Mouse (Mus musculus) limb, embryonic 15.5 days (tissue): ENCODE measurements around the gene Rabgef1. TPM values are rescaled to one million over a fixed set of nuclear protein-coding genes. Genes with fewer than 3 reads are reported as not detected.
A peak's percentile ranks its signal among the peaks of the same experiment; 100 is the strongest.

Experiments
- ATAC-seq: fragments of 200-750 bp; cut with Nextera tagmentation; 2 replicates; pipeline ENCODE4 v1.8.0; 2017; ENCODE audit warnings: low read depth, moderate TSS enrichment; ENCODE audit not compliant: insufficient number of reproducible peaks, low FRiP score, low TSS enrichment
- H3K27ac ChIP-seq: fragments of 300-500 bp; sonication (generic); 2 replicates; pipeline ENCODE4 v1.5.1; 2015; ENCODE audit warnings: moderate library complexity, mild to moderate bottlenecking, inconsistent platforms
- H3K27me3 ChIP-seq: fragments of 300-500 bp; sonication (generic); 2 replicates; pipeline ENCODE4 v1.6.1; 2015; ENCODE audit warnings: inconsistent platforms
- H3K36me3 ChIP-seq: fragments of 300-500 bp; sonication (generic); 2 replicates; pipeline ENCODE4 v1.6.1; 2015; ENCODE audit warnings: inconsistent platforms
- H3K4me1 ChIP-seq: fragments of 300-500 bp; sonication (generic); 2 replicates; pipeline ENCODE4 v1.6.1; 2015; ENCODE audit warnings: inconsistent platforms
- H3K4me2 ChIP-seq: fragments of 300-500 bp; sonication (generic); 2 replicates; pipeline ENCODE4 v1.6.1; 2015; ENCODE audit warnings: mild to moderate bottlenecking, inconsistent platforms
- H3K4me3 ChIP-seq: fragments of 300-500 bp; sonication (generic); 2 replicates; pipeline ENCODE4 v1.5.1; 2015; ENCODE audit warnings: mild to moderate bottlenecking, inconsistent platforms
- H3K9ac ChIP-seq: fragments of 300-500 bp; sonication (generic); 2 replicates; pipeline ENCODE4 v1.6.1; 2015; ENCODE audit warnings: inconsistent platforms
- H3K9me3 ChIP-seq: fragments of 300-500 bp; sonication (generic); 2 replicates; pipeline ENCODE4 v1.6.1; 2016; ENCODE audit warnings: inconsistent platforms
- WGBS: fragments of 180-500 bp; shearing (Covaris S2); methylation state at CpG from one replicate; pipeline ENCODE4 v1.1.7; 2015; 5-methylcytosine and 5-hydroxymethylcytosine counted together
- polyA plus RNA-seq: library from polyadenylated mRNA; unstranded; fragments of >200 nt; fragmentation: Nextera tagmentation; extraction: Ambion mirVana; gene quantifications from 2 replicates; pipeline ENCODE4 v1.2.1, GENCODE M21; 2015

Gene Rabgef1
- polyA plus RNA-seq, 1 experiment from 2014 or later = 31.8 TPM

GRCm38 (mm10) chr5:130196307-130196706, 24.7 kb downstream of the Rabgef1 start:
- Histone ChIP-seq H3K4me3 (no peak overlapping the region), H3K4me2 (no peak overlapping the region), H3K4me1 (no peaks in the 10 kb centered on the region), H3K36me3 (peaks cover 75% of the 10 kb centered on the region), H3K9me3 (no peaks in the 10 kb centered on the region), H3K27ac (no peak overlapping the region), H3K9ac (no peak overlapping the region), H3K27me3 (no peaks in the 10 kb centered on the region)
- no peak for ATAC-seq
- WGBS = 84% methylated on average over 1 of the region's 1 CpGs

GRCm38 (mm10) chr5:130197454-130197853, 25.9 kb downstream of the Rabgef1 start:
- Histone ChIP-seq H3K27me3 (no peaks in the 10 kb centered on the region), H3K4me2 (no peak overlapping the region), H3K4me1 (no peaks in the 10 kb centered on the region), H3K9me3 (no peaks in the 10 kb centered on the region), H3K4me3 (no peak overlapping the region), H3K9ac (no peak overlapping the region), H3K27ac (no peak overlapping the region), H3K36me3 (peaks cover 70% of the 10 kb centered on the region)
- 77% methylated on average over 3 of the region's 3 CpGs for WGBS
- ATAC-seq = no peak

GRCm38 (mm10) chr5:130197981-130198380, 26.4 kb downstream of the Rabgef1 start:
- ATAC-seq = no peak
- H3K36me3 ChIP-seq = peaks cover 68% of the 10 kb centered on the region
- WGBS = 87% methylated on average over 7 of the region's 7 CpGs

GRCm38 (mm10) chr5:130200233-130201029, 28.8 kb downstream of the Rabgef1 start:
- 80% methylated on average over 10 of the region's 10 CpGs for WGBS
- Histone ChIP-seq H3K4me1 (no peaks in the 10 kb centered on the region), H3K27me3 (no peaks in the 10 kb centered on the region), H3K27ac (no peak overlapping the region; the same call in 1 of the 2 replicates), H3K4me3 (no peak overlapping the region), H3K9ac (no peak overlapping the region), H3K36me3 (peaks cover 49% of the 10 kb centered on the region), H3K9me3 (no peaks in the 10 kb centered on the region), H3K4me2 (no peak overlapping the region)
- ATAC-seq = no peak

More at GRCm38 (mm10) chr5:130197981-130198380, 26.4 kb downstream of the Rabgef1 start:
- no peak overlapping the region for H3K9ac ChIP-seq
- H3K9me3 ChIP-seq = no peaks in the 10 kb centered on the region
- H3K27me3 ChIP-seq = no peaks in the 10 kb centered on the region
- no peaks in the 10 kb centered on the region for H3K4me1 ChIP-seq
- no peak overlapping the region for H3K4me3 ChIP-seq
- H3K4me2 ChIP-seq = no peak overlapping the region
- H3K27ac ChIP-seq = no peak overlapping the region

GRCm38 (mm10) chr5:130203948-130204347, 32.4 kb downstream of the Rabgef1 start:
- Histone ChIP-seq H3K4me3 (no peak overlapping the region), H3K27ac (no peak overlapping the region), H3K36me3 (peaks cover 44% of the 10 kb centered on the region), H3K4me1 (no peaks in the 10 kb centered on the region), H3K4me2 (no peak overlapping the region), H3K27me3 (no peaks in the 10 kb centered on the region), H3K9me3 (no peaks in the 10 kb centered on the region), H3K9ac (no peak overlapping the region)
- 73% methylated on average over 4 of the region's 4 CpGs for WGBS
- ATAC-seq = no peak

- Histone ChIP-seq H3K9me3 (no peaks in the 10 kb centered on the region), H3K4me3 (no peak overlapping the region), H3K36me3 (peaks cover 47% of the 10 kb centered on the region), H3K27ac (peak overlapping the region; percentile 11; the same call in 1 of the 2 replicates), H3K27me3 (no peaks in the 10 kb centered on the region), H3K9ac (no peak overlapping the region), H3K4me2 (no peak overlapping the region), H3K4me1 (no peaks in the 10 kb centered on the region)
- 76% methylated on average over 6 of the region's 6 CpGs for WGBS
- no peak for ATAC-seq
Measured at GRCm38 (mm10) chr5:130204560-130204959, 33.0 kb downstream of the Rabgef1 start.

GRCm38 (mm10) chr5:130205441-130206023, 33.9 kb downstream of the Rabgef1 start:
- no peak overlapping the region for H3K9ac ChIP-seq
- H3K4me3 ChIP-seq = no peak overlapping the region
- H3K9me3 ChIP-seq = no peaks in the 10 kb centered on the region
- no peak overlapping the region for H3K4me2 ChIP-seq
- peaks cover 50% of the 10 kb centered on the region for H3K36me3 ChIP-seq
- no peak for ATAC-seq
- 92% methylated on average over 3 of the region's 3 CpGs for WGBS
- no peaks in the 10 kb centered on the region for H3K4me1 ChIP-seq
- H3K27ac ChIP-seq = no peak overlapping the region
- no peaks in the 10 kb centered on the region for H3K27me3 ChIP-seq

- H3K9ac ChIP-seq = no peak overlapping the region
- no peaks in the 10 kb centered on the region for H3K9me3 ChIP-seq
- H3K27me3 ChIP-seq = no peaks in the 10 kb centered on the region
- ATAC-seq = no peak
- H3K4me3 ChIP-seq = no peak overlapping the region
- H3K36me3 ChIP-seq = peaks cover 57% of the 10 kb centered on the region
- 86% methylated on average over 4 of the region's 4 CpGs for WGBS
- H3K4me1 ChIP-seq = no peaks in the 10 kb centered on the region
- H3K27ac ChIP-seq = no peak overlapping the region
- H3K4me2 ChIP-seq = no peak overlapping the region
Measured at GRCm38 (mm10) chr5:130207299-130207698, 35.7 kb downstream of the Rabgef1 start.

GRCm38 (mm10) chr5:130212956-130213355, 41.4 kb downstream of the Rabgef1 start:
- no peak for ATAC-seq
- Histone ChIP-seq H3K4me2 (no peak overlapping the region), H3K27me3 (no peaks in the 10 kb centered on the region), H3K36me3 (peaks cover 64% of the 10 kb centered on the region), H3K4me3 (no peak overlapping the region), H3K9ac (no peak overlapping the region), H3K4me1 (no peaks in the 10 kb centered on the region), H3K9me3 (no peaks in the 10 kb centered on the region), H3K27ac (no peak overlapping the region)
- WGBS = 88% methylated on average over 11 of the region's 11 CpGs

GRCm38 (mm10) chr5:130216781-130217180, 45.2 kb downstream of the Rabgef1 start, which contains the start of gene Tmem248:
Gene Tmem248 (plus strand): TSS chr5:130217081.
- no peak within 1 kb of the TSS for H3K4me2 ChIP-seq
- no peaks in the 10 kb centered on the region for H3K9me3 ChIP-seq
- ATAC-seq = no peak
- H3K36me3 ChIP-seq = peaks cover 28% of the 10 kb centered on the region
- WGBS = 83% methylated on average over 7 of the region's 7 CpGs
- H3K27me3 ChIP-seq = no peaks in the 10 kb centered on the region
- H3K9ac ChIP-seq = no peak within 1 kb of the TSS
- no peak within 1 kb of the TSS for H3K4me3 ChIP-seq
- H3K4me1 ChIP-seq = peaks cover 7% of the 10 kb centered on the region; the same call in 1 of the 2 replicates
- no peak within 1 kb of the TSS for H3K27ac ChIP-seq

- no peaks in the 10 kb centered on the region for H3K27me3 ChIP-seq
- H3K27ac ChIP-seq = no peak overlapping the region
- peaks cover 7% of the 10 kb centered on the region; the same call in 1 of the 2 replicates for H3K4me1 ChIP-seq
- no peak for ATAC-seq
- peaks cover 22% of the 10 kb centered on the region for H3K36me3 ChIP-seq
- H3K9ac ChIP-seq = no peak overlapping the region
- WGBS = 84% methylated on average over 4 of the region's 4 CpGs
- H3K9me3 ChIP-seq = no peaks in the 10 kb centered on the region
- no peak overlapping the region for H3K4me3 ChIP-seq
- no peak overlapping the region for H3K4me2 ChIP-seq
Measured at GRCm38 (mm10) chr5:130217406-130217805, 45.8 kb downstream of the Rabgef1 start.

- Histone ChIP-seq H3K4me1 (peaks cover 11% of the 10 kb centered on the region), H3K36me3 (peaks cover 14% of the 10 kb centered on the region), H3K9me3 (no peaks in the 10 kb centered on the region), H3K4me2 (no peak overlapping the region), H3K9ac (no peak overlapping the region), H3K4me3 (no peak overlapping the region), H3K27me3 (no peaks in the 10 kb centered on the region), H3K27ac (no peak overlapping the region)
- WGBS = 86% methylated on average over 5 of the region's 5 CpGs
- ATAC-seq = no peak
Measured at GRCm38 (mm10) chr5:130218336-130218735, 46.7 kb downstream of the Rabgef1 start.
